Mouse (Mus musculus) hindbrain, postnatal 0 days (tissue): ENCODE data around the gene Tmcc3. TPM values are rescaled to one million over a fixed set of nuclear protein-coding genes. Genes with fewer than 3 reads are reported as not detected.
A peak's percentile ranks its signal among the peaks of the same experiment; 100 is the strongest.

ENCODE experiments used
- ATAC-seq: fragments of 200-750 bp; cut with Nextera tagmentation; 2 replicates; pipeline ENCODE4 v1.8.0; 2017; ENCODE audit warnings: mild to moderate bottlenecking, moderate TSS enrichment, moderate library complexity
- DNase-seq: peaks from one replicate; pipeline ENCODE4 v3.0.0-alpha.2; 2015; ENCODE audit warnings: low spot score
- H3K27ac ChIP-seq: fragments of 300-500 bp; sonication (generic); 2 replicates; pipeline ENCODE4 v1.5.1; 2014; ENCODE audit warnings: mild to moderate bottlenecking
- H3K27me3 ChIP-seq: fragments of 300-500 bp; sonication (generic); 2 replicates; pipeline ENCODE4 v1.6.1; 2014; ENCODE audit warnings: low read length, mixed read lengths; ENCODE audit not compliant: insufficient read depth
- H3K36me3 ChIP-seq: fragments of 300-500 bp; sonication (generic); 2 replicates; pipeline ENCODE4 v1.6.1; 2014; ENCODE audit warnings: low read length, mixed read lengths; ENCODE audit not compliant: insufficient read depth
- H3K4me1 ChIP-seq: fragments of 300-500 bp; sonication (generic); 2 replicates; pipeline ENCODE4 v1.6.1; 2014; ENCODE audit warnings: antibody characterized with exemption, low read length, mixed read lengths; ENCODE audit not compliant: insufficient read depth
- H3K4me2 ChIP-seq: fragments of 300-500 bp; sonication (generic); 2 replicates; pipeline ENCODE4 v1.6.1; 2014; ENCODE audit warnings: low read depth, mild to moderate bottlenecking, low read length, moderate library complexity, mixed read lengths
- H3K4me3 ChIP-seq: fragments of 300-500 bp; sonication (generic); 2 replicates; pipeline ENCODE4 v1.5.1; 2014; ENCODE audit warnings: low read length
- H3K9ac ChIP-seq: fragments of 300-500 bp; sonication (generic); replicated peaks from 2 replicates; pipeline ENCODE4 v1.6.1; 2014; ENCODE audit warnings: mild to moderate bottlenecking, low read length, moderate library complexity, mixed read lengths
- H3K9me3 ChIP-seq: fragments of 300-500 bp; sonication (generic); 2 replicates; pipeline ENCODE4 v1.6.1; 2016; ENCODE audit warnings: low read length, mixed read lengths
- CTCF ChIP-seq: IDR thresholded peaks from 2 replicates; pipeline ENCODE4 v1.5.1; 2016; ENCODE audit warnings: antibody characterized with exemption, control low read depth, low read depth
- WGBS: fragments of 180-500 bp; shearing (Covaris S2); extraction: QIAGEN DNeasy Blood & Tissue Kit; methylation state at CpG from one replicate; pipeline ENCODE4 v1.1.7; 2014; 5-methylcytosine and 5-hydroxymethylcytosine counted together
- polyA plus RNA-seq: library from polyadenylated mRNA; unstranded; fragments of >200 nt; fragmentation: Nextera tagmentation; extraction: Ambion mirVana; gene quantifications from 2 replicates; pipeline ENCODE4 v1.2.1, GENCODE M21; 2015
- total RNA-seq: library from RNA; depleted of rRNA; stranded (reverse); fragments of >200 nt; gene quantifications from 2 replicates; pipeline ENCODE4 v1.2.3, GENCODE M21; 2014

Gene Tmcc3
- total and polyA plus RNA-seq, 2 experiments from 2014 or later: 9.7 to 15.3 TPM

DNA sequence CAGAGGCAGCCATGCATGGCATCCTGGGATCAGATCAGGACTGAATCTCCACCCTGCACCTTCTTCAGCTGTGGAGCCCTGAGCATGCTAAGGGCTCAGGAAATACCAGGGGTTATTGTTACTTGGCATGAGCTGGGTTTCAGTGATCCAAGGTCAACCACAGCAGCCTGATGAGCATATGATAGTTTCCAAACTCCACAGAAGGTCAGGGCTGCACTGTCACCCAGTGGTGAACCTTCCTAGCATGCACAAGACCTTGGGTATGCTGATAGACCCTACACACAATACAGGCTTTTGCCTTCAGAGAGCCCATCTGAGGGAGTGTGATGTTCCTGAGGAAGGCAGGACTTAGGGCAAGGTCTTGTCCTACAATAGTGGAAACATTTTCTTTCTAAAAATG, 82.5 kb downstream of the Tmcc3 start:
- TF ChIP-seq CTCF: no peak
- Histone ChIP-seq H3K4me2 (no peak overlapping the region), H3K27me3 (no peaks in the 10 kb centered on the region), H3K36me3 (no peaks in the 10 kb centered on the region), H3K9ac (no peak overlapping the region), H3K27ac (no peak overlapping the region), H3K9me3 (no peaks in the 10 kb centered on the region), H3K4me3 (no peak overlapping the region), H3K4me1 (no peaks in the 10 kb centered on the region)
- DNase-seq: no peak
- ATAC-seq: no peak

DNA sequence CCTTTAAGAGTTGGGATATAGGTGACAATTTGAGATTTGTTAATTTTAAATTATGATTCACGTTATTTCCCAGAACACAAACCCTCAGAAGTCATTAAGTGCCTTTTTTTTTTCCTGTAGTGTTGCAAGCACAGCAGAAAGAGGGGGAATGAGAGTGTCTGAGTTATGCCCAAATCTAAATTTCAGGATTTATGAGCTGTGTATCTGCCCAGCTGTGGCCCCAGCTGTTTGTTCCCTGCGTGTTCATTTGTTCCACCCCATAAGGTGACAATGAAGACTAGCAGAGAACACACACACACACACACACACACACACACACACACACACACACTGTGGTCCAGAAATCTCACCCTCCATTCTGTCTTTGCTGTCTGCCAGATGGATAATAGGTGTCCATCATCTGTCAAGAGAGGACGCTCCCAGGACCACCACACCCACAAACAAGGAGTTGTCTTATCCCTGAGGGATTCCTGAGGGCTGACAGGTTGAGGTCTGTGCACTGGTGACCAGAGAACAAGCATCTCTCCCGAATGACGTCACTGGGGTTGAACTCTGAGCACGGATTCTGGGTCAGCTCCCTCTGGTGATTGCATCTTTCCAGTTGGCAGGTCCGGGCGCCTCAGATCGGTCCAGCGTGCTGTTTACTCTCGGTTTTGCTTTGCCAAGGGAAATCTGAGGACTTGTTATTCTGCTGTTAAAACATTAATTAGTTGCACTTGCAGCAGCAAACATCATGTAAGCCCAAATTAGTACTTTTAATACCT, 86.3 kb downstream of the Tmcc3 start:
- H3K27me3 ChIP-seq: no peaks in the 10 kb centered on the region
- no peaks in the 10 kb centered on the region for H3K4me1 ChIP-seq
- H3K4me3 ChIP-seq: no peak overlapping the region
- H3K4me2 ChIP-seq: no peak overlapping the region
- TF ChIP-seq CTCF: no peak
- 50% methylated on average over 11 of the region's 11 CpGs for WGBS
- DNase-seq (no peak), ATAC-seq (0 out of 2 replicates have a peak, but pooled peaks have one; percentile 21)
- H3K27ac ChIP-seq: no peak overlapping the region
- H3K9me3 ChIP-seq: no peaks in the 10 kb centered on the region
- H3K36me3 ChIP-seq: no peaks in the 10 kb centered on the region
- no peak overlapping the region for H3K9ac ChIP-seq

DNA sequence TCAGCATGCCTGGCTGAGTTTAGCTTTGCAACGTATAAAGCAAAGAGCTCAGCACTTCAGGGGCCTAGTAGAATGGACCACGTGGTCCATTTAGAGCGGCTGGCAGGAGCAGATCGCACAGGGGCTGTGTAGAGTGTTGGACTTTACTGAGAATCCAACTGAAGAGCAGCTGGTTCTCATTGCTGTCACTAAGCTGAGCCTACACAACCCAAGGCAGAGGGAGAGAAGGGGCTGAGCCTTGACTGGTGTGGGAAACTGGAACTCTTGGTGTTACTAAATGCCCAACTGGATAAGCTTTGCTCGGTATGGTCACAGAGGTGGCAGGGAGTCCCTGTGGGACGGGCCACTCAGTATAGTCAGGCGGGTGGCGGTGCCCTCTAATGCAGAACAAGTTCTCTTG, 89.1 kb downstream of the Tmcc3 start:
- 88% methylated on average over 8 of the region's 8 CpGs for WGBS
- Histone ChIP-seq H3K4me3 (no peak overlapping the region), H3K4me2 (no peak overlapping the region), H3K9me3 (no peaks in the 10 kb centered on the region), H3K9ac (no peak overlapping the region), H3K36me3 (no peaks in the 10 kb centered on the region), H3K27ac (no peak overlapping the region), H3K27me3 (no peaks in the 10 kb centered on the region), H3K4me1 (no peaks in the 10 kb centered on the region)
- no peak for TF ChIP-seq CTCF
- DNase-seq (no peak), ATAC-seq (no peak)

DNA sequence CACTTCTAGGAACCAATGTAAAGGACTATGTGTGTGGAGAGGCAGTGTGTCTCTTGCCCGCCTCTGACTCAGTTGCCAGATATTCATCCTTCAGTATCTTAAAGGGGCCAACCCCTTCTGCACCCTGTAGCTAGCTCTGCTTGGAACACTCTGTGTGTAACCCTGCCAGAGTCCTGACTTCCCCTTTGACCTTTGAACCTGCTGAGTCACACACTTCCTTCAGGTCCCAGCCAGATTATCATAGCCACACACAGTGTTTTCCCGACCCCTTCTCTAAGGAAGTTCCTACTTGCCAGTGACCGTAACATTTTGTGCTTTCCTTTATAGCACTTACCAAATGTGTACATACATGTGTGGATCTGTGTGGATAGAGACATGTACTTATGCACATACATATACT, 93.7 kb downstream of the Tmcc3 start:
- Histone ChIP-seq H3K36me3 (no peaks in the 10 kb centered on the region), H3K4me3 (no peak overlapping the region), H3K9ac (no peak overlapping the region), H3K4me2 (no peak overlapping the region), H3K9me3 (no peaks in the 10 kb centered on the region), H3K27me3 (no peaks in the 10 kb centered on the region), H3K4me1 (peaks cover 3% of the 10 kb centered on the region; the same call in 1 of the 2 replicates), H3K27ac (no peak overlapping the region)
- no peak for TF ChIP-seq CTCF
- no peak for ATAC-seq
- 72% methylated on average over 3 of the region's 3 CpGs for WGBS
- no peak for DNase-seq

DNA sequence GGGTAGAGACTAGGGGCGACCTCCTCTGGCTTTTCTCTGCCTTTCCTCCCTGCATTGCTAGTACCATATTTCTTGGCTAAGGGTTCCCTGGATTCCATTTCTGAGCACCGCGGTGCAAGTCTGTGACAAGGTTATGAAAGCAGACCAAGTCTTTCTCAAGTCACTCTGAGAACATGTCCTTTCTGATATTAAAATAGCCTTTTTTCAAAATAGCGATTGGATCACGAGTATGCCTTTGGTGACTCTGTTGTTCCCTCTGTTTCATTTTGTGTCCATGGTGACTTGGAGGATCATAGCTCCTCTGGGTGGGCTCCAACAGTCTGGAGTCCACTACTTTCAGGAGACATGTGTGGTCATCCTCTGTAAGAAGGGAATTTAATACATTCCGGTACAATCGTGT, 95.1 kb downstream of the Tmcc3 start:
- H3K4me2 ChIP-seq: no peak overlapping the region
- H3K9me3 ChIP-seq: no peaks in the 10 kb centered on the region
- H3K27me3 ChIP-seq: no peaks in the 10 kb centered on the region
- no peaks in the 10 kb centered on the region for H3K36me3 ChIP-seq
- no peak overlapping the region for H3K9ac ChIP-seq
- TF ChIP-seq CTCF: no peak
- ATAC-seq: no peak
- no peak overlapping the region for H3K4me3 ChIP-seq
- peaks cover 3% of the 10 kb centered on the region; the same call in 1 of the 2 replicates for H3K4me1 ChIP-seq
- H3K27ac ChIP-seq: no peak overlapping the region
- WGBS: 86% methylated on average over 7 of the region's 7 CpGs
- DNase-seq: no peak

DNA sequence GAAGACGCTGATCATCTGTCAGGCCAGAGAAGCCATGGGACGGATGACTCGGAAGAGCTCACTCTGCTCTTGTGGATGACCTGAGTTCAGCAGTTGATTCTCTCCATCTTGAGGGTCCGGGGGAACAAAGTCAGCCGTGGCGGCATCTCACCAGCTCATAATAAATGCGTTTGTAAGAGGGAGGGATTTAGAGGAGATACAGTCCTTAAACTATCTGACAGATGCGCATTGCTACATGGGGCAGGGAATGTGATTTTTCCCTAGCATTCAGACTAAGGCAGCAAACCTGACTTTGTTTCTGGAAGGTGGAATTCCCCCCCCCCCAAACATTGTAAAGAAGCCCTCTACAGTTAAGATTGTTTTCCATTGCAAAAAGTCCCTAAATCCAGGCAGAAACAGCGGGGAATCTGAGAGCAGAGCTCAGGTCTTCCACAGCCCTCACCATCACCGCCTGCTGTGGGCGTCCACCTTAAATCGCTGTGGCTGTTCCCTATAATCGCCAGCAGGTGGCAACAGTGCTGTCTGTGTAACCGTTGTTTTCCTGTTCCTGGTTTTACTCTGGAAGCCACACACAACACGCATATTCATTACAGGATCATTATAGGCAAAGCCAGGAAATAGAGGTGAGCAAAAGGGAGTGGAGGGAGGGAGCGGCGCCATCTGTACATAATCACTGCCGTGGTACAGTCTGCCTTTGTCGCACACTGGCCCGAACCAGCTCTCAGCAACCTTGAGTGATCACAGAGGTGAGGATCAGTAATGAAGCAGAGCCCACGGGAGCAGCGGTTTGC, 96.8 kb downstream of the Tmcc3 start:
- peak; percentile 79 for ATAC-seq
- WGBS: 24% methylated on average over 22 of the region's 22 CpGs
- Histone ChIP-seq H3K9me3 (no peaks in the 10 kb centered on the region), H3K36me3 (no peaks in the 10 kb centered on the region), H3K27ac (peak overlapping the region; percentile 3; the same call in 1 of the 2 replicates), H3K9ac (peak overlapping the region; percentile 18; the same call in 1 of the 2 replicates), H3K4me3 (peak overlapping the region; percentile 21), H3K4me1 (peaks cover 5% of the 10 kb centered on the region), H3K27me3 (no peaks in the 10 kb centered on the region), H3K4me2 (peak overlapping the region; percentile 51)
- peak; percentile 98 for TF ChIP-seq CTCF
- peak; percentile 95 for DNase-seq
